Mouse (Mus musculus): ENCODE data around the gene Zxdc. TPM values are rescaled to one million over a fixed set of nuclear protein-coding genes. Genes with fewer than 3 reads are reported as not detected.

The Zxdc gene
- polyA plus RNA-seq, 1 experiment = 22.9 TPM

DNA sequence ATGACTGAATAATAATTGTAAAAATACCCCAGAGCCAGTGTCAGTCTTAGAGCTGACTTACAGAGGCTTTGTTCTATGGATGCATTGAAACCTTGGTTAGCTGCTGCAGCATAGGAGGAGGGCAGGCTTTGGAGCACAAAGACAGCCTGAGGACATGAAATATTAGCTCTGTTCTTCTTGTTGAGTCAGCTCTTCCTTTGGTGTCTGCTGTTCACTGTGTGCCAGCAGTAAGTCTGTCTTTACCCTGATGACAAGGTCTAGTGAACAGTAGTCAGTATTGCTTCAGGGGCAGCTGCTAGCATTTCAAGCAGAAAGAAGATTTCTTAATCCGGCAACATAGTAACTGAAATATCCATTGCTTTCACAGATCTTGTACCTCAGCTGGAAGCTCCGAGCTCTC is 12.2 kb downstream of the Zxdc start:
- TF ChIP-seq POLR2A (IDR thresholded peaks at IDR 0.05; ENCODE audit: borderline replicate concordance, extremely low read depth, insufficient read depth, insufficient read length, poor library complexity, severe bottlenecking) (no peak), CTCF (IDR thresholded peaks at IDR 0.05; ENCODE audit: borderline replicate concordance, extremely low read depth, insufficient read depth, insufficient read length) (no peak)
- no peak for DNase-seq (ENCODE audit: low read depth)

DNA sequence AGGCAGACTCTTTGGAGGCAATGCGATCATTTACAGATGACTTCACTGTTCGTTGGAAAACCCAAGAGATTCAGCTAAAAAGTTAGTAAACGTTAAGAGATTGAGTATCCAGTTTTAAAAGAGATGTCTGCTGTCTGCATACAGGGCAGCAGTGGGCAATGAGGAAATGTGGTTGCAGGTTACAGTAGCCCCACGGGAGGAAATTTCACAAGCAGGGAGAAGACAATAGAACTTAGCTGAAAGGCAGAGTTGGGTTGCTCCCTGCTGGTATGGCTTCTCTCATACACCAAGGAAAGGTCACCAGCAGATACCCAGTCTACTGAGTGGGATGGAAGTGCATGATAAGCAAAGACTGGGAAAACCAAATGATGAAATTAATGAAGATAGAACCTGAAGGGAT is 21.3 kb downstream of the Zxdc start:
- no peak for DNase-seq (ENCODE audit: low read depth)
- no peak for TF ChIP-seq POLR2A (IDR thresholded peaks at IDR 0.05; ENCODE audit: borderline replicate concordance, extremely low read depth, insufficient read depth, insufficient read length, poor library complexity, severe bottlenecking)
- TF ChIP-seq CTCF (IDR thresholded peaks at IDR 0.05; ENCODE audit: borderline replicate concordance, extremely low read depth, insufficient read depth, insufficient read length) = no peak

- TF ChIP-seq CTCF (IDR thresholded peaks at IDR 0.05; ENCODE audit: borderline replicate concordance, extremely low read depth, insufficient read depth, insufficient read length) = no peak
- TF ChIP-seq POLR2A (IDR thresholded peaks at IDR 0.05; ENCODE audit: borderline replicate concordance, extremely low read depth, insufficient read depth, insufficient read length, poor library complexity, severe bottlenecking) = no peak
- DNase-seq (ENCODE audit: low read depth) = no peak
These were observed 24.7 kb downstream of the Zxdc start for GRCm38 (mm10) chr6:90393948-90394347.

DNA sequence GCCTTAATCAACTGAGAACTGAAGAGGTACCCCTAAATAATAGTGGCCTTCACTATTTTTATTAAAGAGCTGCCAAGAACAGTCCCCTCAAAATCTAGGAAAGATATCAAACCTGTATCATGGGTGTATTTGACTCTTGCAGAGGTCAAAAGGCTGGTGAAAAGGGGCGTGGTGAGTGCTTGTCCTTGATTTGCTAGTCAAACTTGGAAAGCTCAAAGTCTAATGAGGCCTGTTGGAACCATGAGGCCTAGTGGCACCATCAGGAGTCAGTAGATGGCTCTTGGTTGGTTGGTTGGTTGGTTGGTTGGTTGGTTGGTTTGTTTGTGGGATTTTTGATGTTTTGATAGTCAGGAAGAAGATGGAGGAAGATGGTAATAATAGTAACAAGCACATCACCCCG is 26.5 kb downstream of the Zxdc start:
- DNase-seq (ENCODE audit: low read depth) = no peak
- no peak for TF ChIP-seq POLR2A (IDR thresholded peaks at IDR 0.05; ENCODE audit: borderline replicate concordance, extremely low read depth, insufficient read depth, insufficient read length, poor library complexity, severe bottlenecking)
- no peak for TF ChIP-seq CTCF (IDR thresholded peaks at IDR 0.05; ENCODE audit: borderline replicate concordance, extremely low read depth, insufficient read depth, insufficient read length)

GRCm38 (mm10) chr6:90397291-90397690 is 28.0 kb downstream of the Zxdc start:
- TF ChIP-seq POLR2A (IDR thresholded peaks at IDR 0.05; ENCODE audit: borderline replicate concordance, extremely low read depth, insufficient read depth, insufficient read length, poor library complexity, severe bottlenecking) (no peak), CTCF (IDR thresholded peaks at IDR 0.05; ENCODE audit: borderline replicate concordance, extremely low read depth, insufficient read depth, insufficient read length) (no peak)
- no peak for DNase-seq (ENCODE audit: low read depth)

GRCm38 (mm10) chr6:90408632-90409031 is 39.3 kb downstream of the Zxdc start:
- DNase-seq (ENCODE audit: low read depth) = no peak
- TF ChIP-seq POLR2A (IDR thresholded peaks at IDR 0.05; ENCODE audit: borderline replicate concordance, extremely low read depth, insufficient read depth, insufficient read length, poor library complexity, severe bottlenecking) (no peak), CTCF (IDR thresholded peaks at IDR 0.05; ENCODE audit: borderline replicate concordance, extremely low read depth, insufficient read depth, insufficient read length) (no peak)

GRCm38 (mm10) chr6:90410972-90411371 is 41.7 kb downstream of the Zxdc start:
- TF ChIP-seq CTCF (IDR thresholded peaks at IDR 0.05; ENCODE audit: borderline replicate concordance, extremely low read depth, insufficient read depth, insufficient read length) = no peak
- no peak for TF ChIP-seq POLR2A (IDR thresholded peaks at IDR 0.05; ENCODE audit: borderline replicate concordance, extremely low read depth, insufficient read depth, insufficient read length, poor library complexity, severe bottlenecking)
- no peak for DNase-seq (ENCODE audit: low read depth)

- TF ChIP-seq CTCF (IDR thresholded peaks at IDR 0.05; ENCODE audit: borderline replicate concordance, extremely low read depth, insufficient read depth, insufficient read length) = no peak
- TF ChIP-seq POLR2A (IDR thresholded peaks at IDR 0.05; ENCODE audit: borderline replicate concordance, extremely low read depth, insufficient read depth, insufficient read length, poor library complexity, severe bottlenecking) = no peak
These were observed 42.6 kb downstream of the Zxdc start for GRCm38 (mm10) chr6:90411926-90412325.

DNA sequence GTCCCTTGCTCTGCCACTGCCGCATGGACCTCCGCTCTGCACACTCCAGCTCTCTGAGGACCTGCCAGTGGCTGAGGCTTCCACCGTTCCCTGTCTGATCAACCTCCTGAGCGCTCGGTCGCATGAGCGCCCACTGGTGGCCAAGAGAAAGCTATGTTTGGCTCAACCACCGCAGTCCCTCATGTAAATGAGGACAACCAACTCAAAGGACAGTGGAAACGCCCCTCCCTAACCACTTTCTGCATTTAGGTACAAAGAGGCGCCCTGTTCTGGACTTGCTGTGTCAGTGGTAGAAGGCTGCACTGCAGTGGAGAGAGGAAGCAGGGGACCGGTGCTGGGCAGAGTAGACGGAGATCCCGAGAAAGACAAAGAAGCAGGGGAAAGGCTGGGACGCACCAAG is 53.3 kb downstream of the Zxdc start:
- peak; percentile 94 for DNase-seq (ENCODE audit: low read depth)
- TF ChIP-seq POLR2A (IDR thresholded peaks at IDR 0.05; ENCODE audit: borderline replicate concordance, extremely low read depth, insufficient read depth, insufficient read length, poor library complexity, severe bottlenecking) = no peak
- TF ChIP-seq CTCF (IDR thresholded peaks at IDR 0.05; ENCODE audit: borderline replicate concordance, extremely low read depth, insufficient read depth, insufficient read length) = peak; percentile 97

More at GRCm38 (mm10) chr6:90411926-90412325, 42.6 kb downstream of the Zxdc start:
- DNase-seq (ENCODE audit: low read depth) = no peak

DNA sequence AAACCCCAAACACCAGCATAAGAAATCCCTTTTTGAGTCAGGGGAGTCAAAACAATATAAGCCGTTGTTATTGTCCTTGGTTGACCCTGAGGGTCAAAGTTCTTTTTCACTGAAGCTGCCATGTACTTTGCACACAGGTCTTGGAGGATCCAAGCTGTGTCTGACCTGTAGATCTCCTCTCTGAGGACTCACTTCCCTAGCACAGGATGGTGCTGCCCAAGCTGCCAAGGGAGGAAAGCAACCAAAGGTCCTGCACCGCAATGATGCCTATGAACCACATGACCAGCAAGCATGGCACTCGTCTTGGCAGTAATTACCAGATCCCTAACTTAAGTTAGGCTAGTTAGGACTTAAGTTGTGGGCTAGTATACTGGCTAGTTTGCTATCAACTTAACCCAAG is 56.1 kb downstream of the Zxdc start:
- TF ChIP-seq POLR2A (IDR thresholded peaks at IDR 0.05; ENCODE audit: borderline replicate concordance, extremely low read depth, insufficient read depth, insufficient read length, poor library complexity, severe bottlenecking) = no peak
- no peak for TF ChIP-seq CTCF (IDR thresholded peaks at IDR 0.05; ENCODE audit: borderline replicate concordance, extremely low read depth, insufficient read depth, insufficient read length)

DNA sequence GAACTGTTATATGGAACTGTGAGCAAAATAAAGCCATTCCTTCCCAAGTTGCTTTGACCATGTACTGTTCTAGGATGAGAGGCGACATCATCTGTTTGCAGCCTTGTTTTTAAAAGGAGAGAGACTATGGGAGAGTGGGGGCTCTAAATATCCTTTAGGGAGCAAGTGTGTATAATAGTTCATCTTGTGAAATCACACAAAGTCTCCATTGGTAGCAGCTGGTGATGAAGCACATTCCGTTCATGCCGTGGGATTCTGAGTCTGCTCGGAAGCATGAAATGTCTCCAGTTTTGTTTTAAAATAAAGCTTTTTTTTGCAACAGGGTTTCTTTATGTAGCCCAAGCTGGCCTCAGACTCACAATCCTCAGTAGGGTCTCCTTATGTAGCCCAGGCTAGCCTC is 56.7 kb downstream of the Zxdc start:
- DNase-seq (ENCODE audit: low read depth) = no peak
- no peak for TF ChIP-seq CTCF (IDR thresholded peaks at IDR 0.05; ENCODE audit: borderline replicate concordance, extremely low read depth, insufficient read depth, insufficient read length)
- TF ChIP-seq POLR2A (IDR thresholded peaks at IDR 0.05; ENCODE audit: borderline replicate concordance, extremely low read depth, insufficient read depth, insufficient read length, poor library complexity, severe bottlenecking) = no peak

More for the DNA sequence above, 56.1 kb downstream of the Zxdc start:
- DNase-seq (ENCODE audit: low read depth) = no peak

DNA sequence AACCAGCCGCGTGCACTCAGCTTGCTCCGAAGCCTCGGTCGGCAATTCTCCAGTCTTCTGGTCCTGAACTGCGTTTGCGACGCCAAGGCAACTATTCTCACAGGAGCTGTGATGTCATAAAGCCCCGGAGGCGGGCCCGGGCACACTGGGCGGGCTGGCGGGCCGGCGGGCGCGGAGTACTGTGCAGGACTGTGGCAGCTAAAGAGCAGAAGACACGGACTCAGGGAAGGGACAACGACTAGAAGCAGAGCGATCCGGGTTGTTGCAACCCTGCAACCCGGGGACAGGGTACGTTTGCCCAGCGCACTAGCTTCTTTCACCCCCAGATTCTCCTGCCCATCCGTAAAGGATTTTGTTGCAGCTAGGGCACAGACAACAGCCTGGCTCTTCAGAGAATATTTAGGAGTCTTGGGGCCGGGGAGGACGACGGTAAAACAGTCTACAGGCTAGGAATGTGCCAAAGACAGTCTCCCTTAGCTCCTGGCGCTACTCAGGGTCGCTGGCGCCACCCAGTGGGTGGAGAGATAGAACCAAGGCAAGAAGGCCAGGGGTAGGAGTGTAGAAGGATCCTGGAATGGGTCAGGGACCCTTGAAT is 59.2 kb downstream of the Zxdc start, which contains the start of gene Cfap100:
Gene Cfap100 (minus strand): TSS at position 418 of the 595 bp plus-strand sequence.
- DNase-seq (ENCODE audit: low read depth) = peak; percentile 88

More for the DNA sequence above, 59.2 kb downstream of the Zxdc start, which contains the start of gene Cfap100:
- TF ChIP-seq CTCF (IDR thresholded peaks at IDR 0.05; ENCODE audit: borderline replicate concordance, extremely low read depth, insufficient read depth, insufficient read length) (peak; percentile 75; the same call in 1 of the 2 replicates), POLR2A (IDR thresholded peaks at IDR 0.05; ENCODE audit: borderline replicate concordance, extremely low read depth, insufficient read depth, insufficient read length, poor library complexity, severe bottlenecking) (no peak)
